15 mouse cellular contexts compared by ENCODE assay signal in the genomic region with DNA sequence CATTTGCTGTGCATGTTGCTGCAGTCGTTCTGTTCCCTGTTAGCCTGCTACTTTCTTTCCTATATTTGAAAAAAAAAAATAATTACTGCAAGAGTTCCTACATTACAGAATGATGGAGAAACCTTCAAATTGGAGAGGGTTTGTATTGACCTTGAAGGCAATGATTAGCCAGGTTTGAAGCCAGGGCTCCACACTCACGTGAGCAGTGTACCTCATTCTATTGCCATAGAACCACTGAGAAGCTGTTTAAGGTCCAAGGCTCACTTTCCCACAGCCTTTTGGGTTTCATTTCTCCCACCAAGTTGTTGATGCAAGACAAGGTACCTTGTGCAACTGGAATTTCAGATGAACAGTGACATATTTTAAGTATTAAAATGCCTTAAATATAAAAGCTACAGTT.
DNase-seq lines count a peak whose midpoint lies in the region; ATAC-seq and TF ChIP-seq lines count a peak whose summit lies in the region.
"Had no signal": no experiment of that assay in that cellular context is flagged by ENCODE, and none has a peak within 500 bp of the region (broad histone marks: within the 10 kb centered on the region; RNA-seq: fewer than 3 reads in every experiment).

No protein-coding gene starts in this region.

- H3K9me3 ChIP-seq in kidney, embryonic 14.5 days (ENCODE audit: control insufficient read depth, low read length): no peaks in the 10 kb centered on the region
- H3K9me3 ChIP-seq: forebrain, embryonic 12.5 days; heart, embryonic 15.5 days; limb, embryonic 13.5 days; midbrain, embryonic 13.5 days had no signal

- H3K36me3 ChIP-seq in kidney, embryonic 14.5 days (ENCODE audit: control insufficient read depth, insufficient read depth, low read length): no peaks in the 10 kb centered on the region
- H3K36me3 ChIP-seq in small intestine, adult 2 months (ENCODE audit: control insufficient read depth, insufficient read depth, low read length): no peaks in the 10 kb centered on the region
- H3K36me3 ChIP-seq: forebrain, embryonic 12.5 days; heart, embryonic 15.5 days; limb, embryonic 13.5 days; midbrain, embryonic 13.5 days had no signal

- H3K9ac ChIP-seq in kidney, embryonic 14.5 days (ENCODE audit: low read depth, low read length): no peak overlapping the region
- H3K9ac ChIP-seq: forebrain, embryonic 12.5 days; heart, embryonic 15.5 days; limb, embryonic 13.5 days; midbrain, embryonic 13.5 days had no signal

- 63% methylated on average over 2 of the region's 2 CpGs for WGBS in kidney, embryonic 14.5 days
- WGBS in small intestine, adult 2 months: 33% methylated on average over 2 of the region's 2 CpGs

- TF ChIP-seq CTCF in small intestine, adult 2 months (IDR thresholded peaks at IDR 0.05; ENCODE audit: extremely low read depth, insufficient read length, insufficient replicate concordance, low read depth, low read length): no peak

- H3K4me2 ChIP-seq in kidney, embryonic 14.5 days (replicated peaks; ENCODE audit: low read depth, low read length): no peak overlapping the region; the same call in 1 of the 2 replicates
- H3K4me2 ChIP-seq: forebrain, embryonic 12.5 days; heart, embryonic 15.5 days; limb, embryonic 13.5 days; midbrain, embryonic 13.5 days had no signal

- peak overlapping the region; percentile 78; the same call in 1 of the 2 replicates for H3K27ac ChIP-seq in kidney, embryonic 14.5 days (ENCODE audit: low read depth, low read length)
- H3K27ac ChIP-seq in small intestine, adult 2 months (ENCODE audit: insufficient read depth, low read depth, low read length): peak overlapping the region; percentile 50
- H3K27ac ChIP-seq: forebrain, embryonic 12.5 days; heart, embryonic 15.5 days; limb, embryonic 13.5 days; midbrain, embryonic 13.5 days had no signal

- no peaks in the 10 kb centered on the region for H3K27me3 ChIP-seq in kidney, embryonic 14.5 days (ENCODE audit: control insufficient read depth, insufficient read depth, low read length)
- H3K27me3 ChIP-seq in small intestine, adult 2 months (ENCODE audit: control insufficient read depth, insufficient read depth, low read length): no peaks in the 10 kb centered on the region
- H3K27me3 ChIP-seq: forebrain, embryonic 12.5 days; heart, embryonic 15.5 days; limb, embryonic 13.5 days; midbrain, embryonic 13.5 days had no signal

- peak; percentile 66; the same call in 1 of the 2 replicates for ATAC-seq in kidney, embryonic 14.5 days (ENCODE audit: low FRiP score, low TSS enrichment)
- ATAC-seq: lung, postnatal 0 days; midbrain, embryonic 13.5 days had no signal

- no peak overlapping the region for H3K4me3 ChIP-seq in kidney, embryonic 14.5 days (ENCODE audit: low read length)
- no peak overlapping the region for H3K4me3 ChIP-seq in small intestine, adult 2 months (ENCODE audit: low read depth, low read length)
- H3K4me3 ChIP-seq: forebrain, embryonic 12.5 days; heart, embryonic 15.5 days; limb, embryonic 13.5 days; midbrain, embryonic 13.5 days had no signal

- TF ChIP-seq POLR2A in small intestine, adult 2 months (IDR thresholded peaks at IDR 0.05; ENCODE audit: low read depth, low read length): no peak

- no peaks in the 10 kb centered on the region for H3K4me1 ChIP-seq in kidney, embryonic 14.5 days (ENCODE audit: control insufficient read depth, insufficient read depth, low read length)
- H3K4me1 ChIP-seq in small intestine, adult 2 months (ENCODE audit: control insufficient read depth, insufficient read depth, insufficient read length, low read length): 0 out of 2 replicates have a peak, but pooled peaks cover 1% of the 10 kb centered on the region
- H3K4me1 ChIP-seq: forebrain, embryonic 12.5 days; heart, embryonic 15.5 days; limb, embryonic 13.5 days; midbrain, embryonic 13.5 days had no signal

- DNase-seq in kidney, adult 11 months: peak; percentile 47
- peak; percentile 5 to 29 for DNase-seq in kidney, postnatal 4 days
- DNase-seq in adrenal gland, adult 8-10 months: no peak
- no peak for DNase-seq in ovary, postnatal 36 days (ENCODE audit: low spot score)
- no peak for DNase-seq in MN1 (ENCODE audit: low spot score)
- DNase-seq: cerebellum, postnatal 10 days; heart, adult 18-20 months; thymus, postnatal 25 days had no signal

Comparison
In these comparisons a context has a peak if more than half of its experiments do, and no peak if none do; other contexts are left out.
1. DNase-seq: peak in kidney, adult 11 months (single experiment) and kidney, postnatal 4 days (2 of 2); none in adrenal gland, adult 8-10 months (single experiment), ovary, postnatal 36 days (single experiment) and MN1 (single experiment).